Mouse (Mus musculus) forebrain, embryonic 15.5 days (tissue): Measurements from ENCODE around the gene Kars. TPM values are rescaled to one million over a fixed set of nuclear protein-coding genes. Genes with fewer than 3 reads are reported as not detected.

ENCODE experiments used
- ATAC-seq: fragments of 200-750 bp; cut with Nextera tagmentation; replicated peaks from 2 replicates; pipeline ENCODE4 v1.8.0; 2017; ENCODE audit warnings: mild to moderate bottlenecking, moderate TSS enrichment, moderate library complexity
- H3K27ac ChIP-seq: fragments of 300-500 bp; sonication (generic); replicated peaks from 2 replicates; pipeline ENCODE4 v1.5.1; 2015; ENCODE audit warnings: mild to moderate bottlenecking, inconsistent platforms
- H3K27me3 ChIP-seq: fragments of 300-500 bp; sonication (generic); 2 replicates; pipeline ENCODE4 v1.6.1; 2015; ENCODE audit warnings: inconsistent platforms
- H3K36me3 ChIP-seq: fragments of 300-500 bp; sonication (generic); 2 replicates; pipeline ENCODE4 v1.6.1; 2015; ENCODE audit warnings: mild to moderate bottlenecking, inconsistent platforms
- H3K4me1 ChIP-seq: fragments of 300-500 bp; sonication (generic); 2 replicates; pipeline ENCODE4 v1.6.1; 2015; ENCODE audit warnings: inconsistent platforms
- H3K4me2 ChIP-seq: fragments of 300-500 bp; sonication (generic); replicated peaks from 2 replicates; pipeline ENCODE4 v1.6.1; 2015; ENCODE audit warnings: mild to moderate bottlenecking, inconsistent platforms
- H3K4me3 ChIP-seq: fragments of 300-500 bp; sonication (generic); 2 replicates; pipeline ENCODE4 v1.5.1; 2015; ENCODE audit warnings: mild to moderate bottlenecking, inconsistent platforms
- H3K9ac ChIP-seq: fragments of 300-500 bp; sonication (generic); replicated peaks from 2 replicates; pipeline ENCODE4 v1.6.1; 2015; ENCODE audit warnings: mild to moderate bottlenecking, inconsistent platforms
- H3K9me3 ChIP-seq: fragments of 300-500 bp; sonication (generic); 2 replicates; pipeline ENCODE4 v1.6.1; 2016; ENCODE audit warnings: inconsistent platforms
- WGBS: fragments of 180-500 bp; shearing (Covaris S2); methylation state at CpG from one replicate; pipeline ENCODE4 v1.1.7; 2015; ENCODE audit warnings: mixed read lengths; 5-methylcytosine and 5-hydroxymethylcytosine counted together
- polyA plus RNA-seq: library from polyadenylated mRNA; unstranded; fragments of >200 nt; fragmentation: Nextera tagmentation; extraction: Ambion mirVana; gene quantifications from 2 replicates; pipeline ENCODE4 v1.2.1, GENCODE M21; 2015

Kars gene
- polyA plus RNA-seq, 1 experiment from 2014 or later = 178 TPM

DNA sequence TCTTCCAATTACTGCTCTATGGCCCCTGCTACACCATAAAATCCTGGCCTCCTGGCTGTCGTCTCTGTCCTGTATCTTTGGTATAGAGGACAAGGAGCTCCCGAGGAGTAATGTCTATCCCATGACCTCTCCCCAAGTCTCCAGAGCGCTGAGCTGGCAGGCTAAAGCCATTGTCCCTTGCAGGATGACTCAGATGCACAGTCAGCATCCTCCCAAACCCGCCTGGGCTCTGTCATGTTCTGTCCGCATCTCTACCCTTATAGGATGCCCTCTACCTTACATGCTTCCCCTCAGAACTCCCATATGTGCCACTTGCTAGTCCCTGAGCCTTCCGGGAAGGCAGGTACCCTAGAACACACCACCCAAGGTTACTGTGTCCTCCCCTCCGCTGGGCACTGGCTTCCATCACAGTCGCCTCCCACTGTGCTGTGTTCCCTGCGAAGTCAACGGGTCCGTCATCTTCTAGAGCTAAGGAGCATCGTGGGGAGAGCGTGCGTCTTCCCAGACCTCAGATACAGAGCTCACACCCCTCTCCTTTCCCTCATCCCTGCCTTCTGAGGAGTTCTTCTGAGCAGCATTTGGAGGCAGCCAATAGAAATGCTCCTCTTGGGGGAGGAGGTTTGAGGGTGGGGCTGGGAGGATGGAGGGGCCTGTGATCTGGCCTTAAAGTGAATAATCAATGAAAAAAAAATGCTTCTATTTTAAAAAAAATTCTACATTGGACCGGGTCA is 50.4 kb downstream of the Kars start:
- Histone ChIP-seq H3K4me1 (no peaks in the 10 kb centered on the region), H3K4me2 (no peak overlapping the region), H3K9me3 (no peaks in the 10 kb centered on the region), H3K36me3 (peaks cover 15% of the 10 kb centered on the region), H3K27me3 (no peaks in the 10 kb centered on the region), H3K4me3 (no peak overlapping the region), H3K9ac (no peak overlapping the region), H3K27ac (no peak overlapping the region)
- ATAC-seq = no peak
- WGBS = 74% methylated on average over 15 of the region's 15 CpGs

DNA sequence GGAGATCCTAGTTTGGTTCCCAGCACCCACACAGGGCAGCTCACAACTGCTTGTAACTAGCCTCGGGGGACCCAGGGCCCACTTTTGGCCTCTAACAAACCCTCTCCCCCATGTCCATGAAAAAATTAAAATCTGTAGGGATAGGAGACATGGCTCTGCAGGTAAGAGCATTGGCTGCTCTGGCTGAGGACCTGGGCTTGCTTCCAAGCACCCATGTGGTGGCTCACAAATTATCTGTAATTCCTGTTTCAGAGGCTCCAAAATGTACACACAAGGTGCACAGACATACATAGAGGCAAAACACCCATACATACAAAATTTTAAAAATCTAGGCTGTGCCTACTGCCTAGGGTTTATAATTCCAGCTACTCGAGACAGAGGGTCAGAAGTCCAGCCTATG is 53.9 kb downstream of the Kars start:
- peaks cover 44% of the 10 kb centered on the region for H3K36me3 ChIP-seq
- H3K9me3 ChIP-seq = no peaks in the 10 kb centered on the region
- H3K27ac ChIP-seq = no peak overlapping the region
- no peak overlapping the region for H3K4me2 ChIP-seq
- ATAC-seq = no peak
- H3K27me3 ChIP-seq = no peaks in the 10 kb centered on the region
- H3K9ac ChIP-seq = no peak overlapping the region
- H3K4me1 ChIP-seq = no peaks in the 10 kb centered on the region
- no peak overlapping the region for H3K4me3 ChIP-seq
- 94% methylated on average over 2 of the region's 2 CpGs for WGBS

DNA sequence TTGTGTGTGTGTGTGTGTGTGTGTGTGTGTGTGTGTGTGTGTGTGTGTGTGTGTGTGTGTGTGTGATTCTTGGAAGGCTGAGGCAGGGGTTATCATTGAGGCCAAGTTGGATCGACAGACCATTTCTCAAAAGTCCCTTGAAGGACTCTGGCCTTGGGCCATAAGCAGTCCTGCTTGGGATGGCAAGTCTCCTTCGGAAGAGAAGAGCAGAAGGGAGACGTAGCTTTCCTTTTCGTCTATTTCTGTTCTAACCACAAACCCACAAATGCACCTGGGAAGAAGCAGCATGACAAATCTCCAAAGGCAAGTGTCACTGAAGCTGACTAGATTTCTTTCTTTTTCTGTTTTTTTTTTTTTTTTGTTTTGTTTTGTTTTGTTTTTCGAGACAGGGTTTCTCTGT is 55.2 kb downstream of the Kars start:
- no peaks in the 10 kb centered on the region for H3K4me1 ChIP-seq
- no peak overlapping the region for H3K9ac ChIP-seq
- no peaks in the 10 kb centered on the region for H3K27me3 ChIP-seq
- H3K27ac ChIP-seq = no peak overlapping the region
- no peaks in the 10 kb centered on the region for H3K9me3 ChIP-seq
- no peak overlapping the region for H3K4me2 ChIP-seq
- WGBS = 94% methylated on average over 5 of the region's 5 CpGs
- H3K36me3 ChIP-seq = peaks cover 49% of the 10 kb centered on the region
- no peak overlapping the region for H3K4me3 ChIP-seq
- ATAC-seq = no peak

DNA sequence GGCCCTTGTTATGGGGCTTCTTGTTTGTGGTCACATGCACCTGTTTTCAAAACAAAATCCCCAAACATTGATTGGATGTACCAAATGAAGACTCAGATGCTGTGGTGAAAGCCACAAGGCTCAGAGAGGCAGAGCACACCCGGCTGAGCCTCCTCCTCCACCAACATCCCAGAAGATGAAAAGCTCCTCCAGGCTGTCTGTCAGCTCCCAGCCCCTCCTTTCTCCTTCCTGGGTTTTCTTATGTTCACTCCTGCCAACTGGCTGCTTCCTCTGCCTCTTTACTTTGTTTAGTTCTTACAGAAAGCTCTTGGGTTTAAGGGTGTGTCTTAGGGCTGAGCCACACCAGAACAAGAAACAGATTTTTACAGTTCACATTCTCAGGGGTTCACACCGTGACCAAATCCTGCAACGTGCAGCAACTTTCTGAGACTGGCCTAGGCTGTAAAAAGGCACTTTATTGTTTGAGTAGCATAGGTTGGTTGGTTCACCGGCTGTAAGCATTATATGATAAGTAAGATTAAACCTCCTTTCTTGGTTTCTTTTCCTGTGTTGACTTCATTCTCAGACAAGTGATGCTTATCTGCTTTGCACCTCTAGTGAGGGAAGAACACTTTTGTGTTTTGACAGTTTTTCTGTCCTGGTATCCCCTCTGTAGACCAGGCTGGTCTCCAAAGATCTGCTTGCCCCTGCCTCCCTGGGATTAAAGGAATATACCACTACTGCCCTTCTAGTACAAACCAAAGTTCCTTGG is 56.1 kb downstream of the Kars start:
- ATAC-seq = no peak
- Histone ChIP-seq H3K9ac (no peak overlapping the region), H3K4me1 (no peaks in the 10 kb centered on the region), H3K27me3 (no peaks in the 10 kb centered on the region), H3K27ac (no peak overlapping the region), H3K9me3 (no peaks in the 10 kb centered on the region), H3K4me3 (no peak overlapping the region), H3K4me2 (no peak overlapping the region), H3K36me3 (peaks cover 50% of the 10 kb centered on the region)
- 94% methylated on average over 4 of the region's 4 CpGs for WGBS

DNA sequence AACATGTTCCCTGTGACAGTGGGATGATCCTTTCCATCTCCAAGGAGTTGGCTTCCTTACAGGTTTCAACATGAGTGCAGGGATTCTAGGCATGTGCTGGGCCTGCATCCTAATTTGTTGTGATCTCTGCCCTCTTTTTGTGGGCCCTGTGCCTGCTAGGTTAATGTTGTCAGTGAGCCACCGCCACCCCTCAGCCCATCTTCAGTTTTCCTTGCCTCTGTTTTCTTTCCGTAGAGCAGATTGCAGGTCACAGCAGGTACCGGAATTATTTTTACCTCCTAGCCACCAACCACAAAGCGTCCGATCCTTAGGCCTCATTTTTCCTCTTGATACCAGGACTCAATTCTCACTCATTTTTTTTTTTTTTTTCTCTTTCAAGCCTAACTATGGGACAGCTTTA is 59.2 kb downstream of the Kars start:
- no peak overlapping the region for H3K4me3 ChIP-seq
- WGBS = 95% methylated on average over 5 of the region's 5 CpGs
- no peaks in the 10 kb centered on the region for H3K27me3 ChIP-seq
- H3K4me1 ChIP-seq = no peaks in the 10 kb centered on the region
- no peak for ATAC-seq
- no peak overlapping the region for H3K27ac ChIP-seq
- no peaks in the 10 kb centered on the region for H3K9me3 ChIP-seq
- H3K36me3 ChIP-seq = peaks cover 63% of the 10 kb centered on the region
- no peak overlapping the region for H3K4me2 ChIP-seq
- no peak overlapping the region for H3K9ac ChIP-seq

DNA sequence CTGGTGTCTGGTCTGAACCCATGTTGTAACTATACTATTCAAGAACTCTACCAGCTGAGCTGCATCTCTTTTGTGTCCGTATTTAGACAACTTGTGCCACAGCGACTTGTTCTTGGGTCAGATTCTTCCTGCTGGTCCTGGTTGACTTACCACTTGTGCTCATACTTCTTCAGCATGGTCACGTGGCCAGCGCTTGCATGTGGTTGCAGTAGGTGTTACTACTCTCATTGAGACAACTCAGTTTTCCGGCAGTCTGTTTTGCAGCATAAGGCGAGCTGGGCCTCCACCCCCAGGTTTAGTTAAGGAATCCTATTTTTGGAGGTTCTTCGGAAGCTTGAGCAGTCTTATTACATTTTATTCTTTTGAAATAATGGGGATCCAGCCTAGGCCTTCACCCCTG is 59.8 kb downstream of the Kars start:
- Histone ChIP-seq H3K27me3 (no peaks in the 10 kb centered on the region), H3K9ac (no peak overlapping the region), H3K36me3 (peaks cover 59% of the 10 kb centered on the region), H3K4me1 (no peaks in the 10 kb centered on the region), H3K4me2 (no peak overlapping the region), H3K9me3 (no peaks in the 10 kb centered on the region), H3K27ac (no peak overlapping the region), H3K4me3 (no peak overlapping the region)
- no peak for ATAC-seq
- 96% methylated on average over 7 of the region's 7 CpGs for WGBS

DNA sequence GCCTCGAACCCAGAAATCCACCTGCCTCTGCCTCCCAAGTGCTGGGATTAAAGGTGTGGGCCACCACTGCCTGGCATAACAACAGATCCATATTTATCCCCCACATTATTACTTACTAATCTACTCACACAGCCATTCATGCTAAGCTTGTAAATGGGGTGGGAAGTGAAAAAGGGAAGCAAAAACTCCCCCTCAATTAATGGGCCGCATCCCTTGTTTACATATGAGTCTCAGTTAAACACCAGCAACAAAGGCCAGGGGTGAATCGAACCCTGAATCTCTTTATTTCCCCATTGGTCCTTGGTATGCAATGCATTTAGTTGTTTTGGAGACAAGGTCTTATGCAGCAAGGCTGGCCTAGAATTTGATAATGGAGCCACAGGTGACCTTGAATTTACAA is 60.3 kb downstream of the Kars start:
- no peak overlapping the region for H3K4me3 ChIP-seq
- H3K4me2 ChIP-seq = no peak overlapping the region
- WGBS = 86% methylated on average over 3 of the region's 3 CpGs
- peaks cover 62% of the 10 kb centered on the region for H3K36me3 ChIP-seq
- H3K4me1 ChIP-seq = no peaks in the 10 kb centered on the region
- H3K9ac ChIP-seq = no peak overlapping the region
- no peaks in the 10 kb centered on the region for H3K9me3 ChIP-seq
- no peak overlapping the region for H3K27ac ChIP-seq
- no peaks in the 10 kb centered on the region for H3K27me3 ChIP-seq
- no peak for ATAC-seq

DNA sequence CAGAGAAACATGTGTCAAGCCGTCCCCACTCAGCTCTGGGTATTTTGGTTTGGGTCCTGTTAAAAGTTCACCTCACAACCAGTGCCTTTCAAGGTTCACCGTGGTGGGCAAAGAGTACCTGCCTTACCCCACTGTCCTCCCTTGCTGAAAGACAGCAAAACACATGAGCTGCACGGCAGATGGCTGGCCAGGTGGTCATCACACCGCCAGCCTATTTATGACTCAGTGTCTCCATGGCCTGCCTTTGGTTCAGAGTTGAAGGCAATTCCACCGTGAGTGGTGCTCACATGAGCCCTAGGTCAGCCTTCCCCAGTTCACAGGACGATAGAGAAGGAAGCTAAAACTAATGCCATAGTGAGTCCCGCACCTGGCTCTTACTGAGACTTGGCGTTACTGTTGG is 63.2 kb downstream of the Kars start:
- H3K36me3 ChIP-seq = peaks cover 63% of the 10 kb centered on the region
- H3K4me2 ChIP-seq = no peak overlapping the region
- H3K27ac ChIP-seq = no peak overlapping the region
- no peaks in the 10 kb centered on the region for H3K9me3 ChIP-seq
- WGBS = 91% methylated on average over 8 of the region's 8 CpGs
- H3K9ac ChIP-seq = no peak overlapping the region
- no peaks in the 10 kb centered on the region for H3K4me1 ChIP-seq
- H3K4me3 ChIP-seq = no peak overlapping the region
- H3K27me3 ChIP-seq = no peaks in the 10 kb centered on the region
- ATAC-seq = no peak

DNA sequence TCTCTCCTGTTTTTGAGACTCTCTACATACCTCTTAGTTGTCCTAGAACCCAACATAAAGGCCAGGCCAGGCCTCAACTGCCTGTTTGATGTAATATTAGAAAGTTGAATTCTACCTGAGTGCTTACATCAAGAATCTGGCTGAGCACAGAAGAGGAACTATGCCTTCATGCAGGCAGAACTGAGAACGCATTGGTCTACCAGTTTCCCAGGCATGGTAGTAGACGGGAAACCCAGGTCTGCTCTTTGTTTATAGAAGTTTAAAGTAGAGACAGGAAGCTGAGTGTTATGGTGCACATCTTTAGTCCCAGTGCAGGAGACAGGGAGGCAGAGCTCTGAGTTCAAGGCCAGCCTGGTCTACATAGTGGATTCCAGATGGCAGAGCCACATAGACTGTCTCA is 64.0 kb downstream of the Kars start:
- peaks cover 64% of the 10 kb centered on the region for H3K36me3 ChIP-seq
- H3K4me2 ChIP-seq = no peak overlapping the region
- H3K27me3 ChIP-seq = no peaks in the 10 kb centered on the region
- H3K4me1 ChIP-seq = peaks cover 2% of the 10 kb centered on the region
- 95% methylated on average over 2 of the region's 2 CpGs for WGBS
- H3K4me3 ChIP-seq = no peak overlapping the region
- no peak overlapping the region for H3K27ac ChIP-seq
- H3K9me3 ChIP-seq = no peaks in the 10 kb centered on the region
- no peak for ATAC-seq
- H3K9ac ChIP-seq = no peak overlapping the region

DNA sequence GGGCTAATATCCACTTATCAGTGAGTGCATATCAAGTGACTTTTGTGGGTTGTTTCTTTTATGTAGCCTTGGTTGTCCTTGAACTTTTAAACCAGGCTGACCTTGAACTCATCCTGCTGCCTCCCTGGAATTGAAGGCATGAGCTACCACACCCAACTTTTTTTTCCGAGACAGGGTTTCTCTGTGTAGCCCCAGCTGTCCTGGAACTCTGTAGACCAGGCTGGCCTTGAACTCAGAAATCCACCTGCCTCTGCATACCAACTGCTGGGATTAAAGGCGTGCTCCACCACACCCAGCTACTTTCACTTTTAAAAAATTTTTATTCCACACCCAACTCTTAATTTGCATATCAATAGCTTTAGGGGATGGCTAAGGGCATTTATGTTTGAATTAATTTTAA is 67.6 kb downstream of the Kars start:
- Histone ChIP-seq H3K36me3 (peaks cover 50% of the 10 kb centered on the region), H3K9me3 (no peaks in the 10 kb centered on the region)
- 88% methylated on average over 2 of the region's 2 CpGs for WGBS

More for the DNA sequence above, 67.6 kb downstream of the Kars start:
- Histone ChIP-seq H3K4me3 (no peak overlapping the region), H3K4me1 (peaks cover 19% of the 10 kb centered on the region), H3K9ac (no peak overlapping the region), H3K27ac (no peak overlapping the region), H3K4me2 (no peak overlapping the region), H3K27me3 (no peaks in the 10 kb centered on the region)
- no peak for ATAC-seq
